Mouse (Mus musculus) forebrain, embryonic 15.5 days (tissue): ENCODE results near the gene Nt5c2. TPM values are rescaled to one million over a fixed set of nuclear protein-coding genes. Genes with fewer than 3 reads are reported as not detected.
A peak's percentile ranks its signal among the peaks of the same experiment; 100 is the strongest.
"Not testable (repeated sequence)": the region's sequence is repeated elsewhere in the genome, so short reads cannot be mapped to it uniquely, and the experiment has no call there.

Experiments
- ATAC-seq: fragments of 200-750 bp; cut with Nextera tagmentation; replicated peaks from 2 replicates; pipeline ENCODE4 v1.8.0; 2017; ENCODE audit warnings: mild to moderate bottlenecking, moderate TSS enrichment, moderate library complexity
- H3K27ac ChIP-seq: fragments of 300-500 bp; sonication (generic); replicated peaks from 2 replicates; pipeline ENCODE4 v1.5.1; 2015; ENCODE audit warnings: mild to moderate bottlenecking, inconsistent platforms
- H3K27me3 ChIP-seq: fragments of 300-500 bp; sonication (generic); 2 replicates; pipeline ENCODE4 v1.6.1; 2015; ENCODE audit warnings: inconsistent platforms
- H3K36me3 ChIP-seq: fragments of 300-500 bp; sonication (generic); 2 replicates; pipeline ENCODE4 v1.6.1; 2015; ENCODE audit warnings: mild to moderate bottlenecking, inconsistent platforms
- H3K4me1 ChIP-seq: fragments of 300-500 bp; sonication (generic); 2 replicates; pipeline ENCODE4 v1.6.1; 2015; ENCODE audit warnings: inconsistent platforms
- H3K4me2 ChIP-seq: fragments of 300-500 bp; sonication (generic); replicated peaks from 2 replicates; pipeline ENCODE4 v1.6.1; 2015; ENCODE audit warnings: mild to moderate bottlenecking, inconsistent platforms
- H3K4me3 ChIP-seq: fragments of 300-500 bp; sonication (generic); 2 replicates; pipeline ENCODE4 v1.5.1; 2015; ENCODE audit warnings: mild to moderate bottlenecking, inconsistent platforms
- H3K9ac ChIP-seq: fragments of 300-500 bp; sonication (generic); replicated peaks from 2 replicates; pipeline ENCODE4 v1.6.1; 2015; ENCODE audit warnings: mild to moderate bottlenecking, inconsistent platforms
- H3K9me3 ChIP-seq: fragments of 300-500 bp; sonication (generic); 2 replicates; pipeline ENCODE4 v1.6.1; 2016; ENCODE audit warnings: inconsistent platforms
- WGBS: fragments of 180-500 bp; shearing (Covaris S2); methylation state at CpG from one replicate; pipeline ENCODE4 v1.1.7; 2015; ENCODE audit warnings: mixed read lengths; 5-methylcytosine and 5-hydroxymethylcytosine counted together
- polyA plus RNA-seq: library from polyadenylated mRNA; unstranded; fragments of >200 nt; fragmentation: Nextera tagmentation; extraction: Ambion mirVana; gene quantifications from 2 replicates; pipeline ENCODE4 v1.2.1, GENCODE M21; 2015

The Nt5c2 gene
- polyA plus RNA-seq, 1 experiment from 2014 or later: 78.2 TPM

DNA sequence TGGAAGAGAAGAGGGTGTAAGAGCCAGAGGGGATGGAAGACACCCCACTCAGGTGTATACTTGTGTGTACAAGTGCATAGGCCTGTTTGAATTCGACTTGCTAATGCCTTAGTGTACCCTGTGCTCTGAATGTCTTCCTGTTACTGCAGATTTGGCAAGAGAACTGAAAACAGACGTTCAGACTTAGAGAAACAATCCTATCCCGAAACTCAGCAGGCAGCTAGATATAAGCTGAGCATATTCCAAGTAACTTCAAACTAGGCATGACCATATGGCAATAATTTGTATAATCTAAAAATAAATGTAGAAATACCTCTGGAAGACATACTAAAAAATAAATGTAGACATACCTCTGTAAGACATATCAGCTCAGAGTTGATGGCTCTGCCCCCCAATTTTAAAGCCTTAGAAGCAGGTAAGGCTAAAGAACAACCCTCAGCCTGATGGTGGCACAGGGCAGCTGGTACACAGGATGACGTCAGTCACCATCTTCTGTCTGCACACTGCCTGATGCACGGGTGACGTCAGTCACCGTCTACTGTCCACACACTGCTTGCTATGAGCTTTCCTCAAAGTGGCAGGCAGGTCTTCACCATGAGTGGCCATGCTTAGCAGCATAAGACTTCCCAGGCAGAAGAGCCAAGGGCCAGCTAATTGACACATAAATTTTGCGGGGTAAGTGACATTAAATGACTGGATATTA is 16.6 kb downstream of the Nt5c2 start:
- no peak overlapping the region for H3K4me3 ChIP-seq
- WGBS: 74% methylated on average over 8 of the region's 8 CpGs
- no peak overlapping the region for H3K9ac ChIP-seq
- peak overlapping the region; percentile 77 for H3K27ac ChIP-seq
- 0 out of 2 replicates have a peak, but pooled peaks have one; percentile 53 for ATAC-seq
- 0 out of 2 replicates have a peak, but pooled peaks cover 4% of the 10 kb centered on the region for H3K4me1 ChIP-seq
- H3K9me3 ChIP-seq: no peaks in the 10 kb centered on the region
- H3K27me3 ChIP-seq: no peaks in the 10 kb centered on the region
- no peak overlapping the region for H3K4me2 ChIP-seq
- no peaks in the 10 kb centered on the region for H3K36me3 ChIP-seq

DNA sequence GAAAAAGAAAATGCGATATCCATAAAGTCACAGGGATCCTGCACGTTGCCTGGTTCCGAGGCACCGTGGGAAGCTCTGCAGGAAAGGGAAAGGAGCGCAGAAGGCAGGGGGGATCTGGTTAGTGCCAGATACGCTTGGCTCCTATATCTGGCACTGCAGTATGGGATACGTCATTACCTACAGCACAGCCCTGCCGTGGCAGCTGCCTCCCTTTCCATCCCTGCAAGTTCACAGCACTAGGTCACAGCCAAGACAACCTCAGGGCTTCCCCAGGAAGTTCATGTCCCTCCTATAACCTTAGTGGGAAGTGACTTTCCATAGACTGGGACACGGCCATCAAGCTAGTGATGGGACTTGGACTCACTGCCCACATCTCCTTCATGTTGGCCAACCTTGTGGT is 18.9 kb downstream of the Nt5c2 start:
- no peaks in the 10 kb centered on the region for H3K27me3 ChIP-seq
- H3K4me3 ChIP-seq: no peak overlapping the region
- no peaks in the 10 kb centered on the region for H3K36me3 ChIP-seq
- no peaks in the 10 kb centered on the region for H3K9me3 ChIP-seq
- no peak for ATAC-seq
- H3K4me2 ChIP-seq: no peak overlapping the region
- 89% methylated on average over 9 of the region's 9 CpGs for WGBS
- H3K4me1 ChIP-seq: 0 out of 2 replicates have a peak, but pooled peaks cover 4% of the 10 kb centered on the region
- no peak overlapping the region for H3K27ac ChIP-seq
- H3K9ac ChIP-seq: no peak overlapping the region

DNA sequence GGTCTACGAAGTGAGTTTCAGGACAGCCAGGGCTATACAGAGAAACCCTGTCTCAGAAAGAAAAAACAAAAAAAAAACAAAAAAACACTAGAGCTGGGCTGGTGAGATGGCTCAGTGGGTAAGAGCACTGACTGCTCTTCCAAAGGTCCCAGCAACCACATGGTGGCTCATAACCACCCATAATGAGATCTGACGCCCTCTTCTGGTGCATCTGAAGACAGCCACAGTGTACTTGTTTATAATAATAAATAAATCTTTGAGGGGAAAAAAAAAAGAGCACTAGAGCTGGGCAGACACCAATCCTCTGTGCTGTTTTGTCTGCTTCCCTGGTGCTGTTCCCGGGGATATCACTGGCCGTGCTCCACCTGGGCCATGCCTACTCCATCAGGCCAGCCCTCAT is 22.6 kb downstream of the Nt5c2 start:
- not testable (repeated sequence) for H3K9ac ChIP-seq, H3K4me3 ChIP-seq, H3K27ac ChIP-seq, H3K27me3 ChIP-seq, ATAC-seq, H3K36me3 ChIP-seq, H3K9me3 ChIP-seq, H3K4me2 ChIP-seq, H3K4me1 ChIP-seq
- 77% methylated on average over 4 of the region's 4 CpGs for WGBS

DNA sequence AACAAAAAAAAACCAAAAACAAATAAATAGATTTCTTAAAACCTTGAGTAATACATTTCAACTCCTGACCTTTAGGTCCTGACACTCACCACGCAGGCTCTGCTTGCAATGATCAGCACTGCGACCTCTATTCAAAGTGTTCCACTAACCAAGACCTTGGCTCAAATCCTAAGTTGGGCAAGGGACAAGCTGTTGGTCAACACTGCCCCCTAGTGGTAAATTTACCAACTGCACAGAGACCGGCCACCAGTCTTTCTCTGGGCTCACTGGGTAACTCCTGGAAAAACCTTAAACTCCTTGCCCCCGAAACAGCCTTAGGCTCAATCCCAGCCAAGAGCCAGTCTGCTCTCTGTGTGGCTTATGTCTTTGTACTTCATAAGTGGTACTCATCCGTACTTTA is 23.8 kb downstream of the Nt5c2 start:
- H3K4me1 ChIP-seq: no peaks in the 10 kb centered on the region
- ATAC-seq: no peak

DNA sequence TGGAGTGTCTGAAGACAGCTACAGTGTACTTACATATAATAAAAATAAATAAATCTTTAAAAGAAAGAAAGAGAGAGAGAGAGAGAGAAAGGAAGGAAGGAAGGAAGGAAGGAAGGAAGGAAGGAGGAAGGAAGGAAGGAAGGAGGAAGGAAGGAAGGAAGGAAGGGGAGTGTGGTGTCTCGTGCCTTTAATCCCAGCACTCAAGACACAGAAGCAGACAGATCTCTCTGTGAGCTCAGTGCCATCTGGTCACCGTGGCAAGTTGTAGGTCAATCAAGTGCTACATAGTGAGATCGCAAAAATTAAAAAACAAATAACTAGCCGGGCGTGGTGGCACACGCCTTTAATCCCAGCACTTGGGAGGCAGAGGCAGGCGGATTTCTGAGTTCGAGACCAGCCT is 24.3 kb downstream of the Nt5c2 start:
- WGBS: 77% methylated on average over 8 of the region's 8 CpGs
- H3K9ac ChIP-seq, H3K27me3 ChIP-seq, H3K4me1 ChIP-seq, H3K9me3 ChIP-seq, ATAC-seq, H3K4me3 ChIP-seq, H3K4me2 ChIP-seq, H3K27ac ChIP-seq, H3K36me3 ChIP-seq: not testable (repeated sequence)

More for the DNA sequence above, 23.8 kb downstream of the Nt5c2 start:
- WGBS: 11% methylated on average over 5 of the region's 5 CpGs
- Histone ChIP-seq H3K36me3 (no peaks in the 10 kb centered on the region), H3K9ac (no peak overlapping the region), H3K27me3 (no peaks in the 10 kb centered on the region), H3K9me3 (no peaks in the 10 kb centered on the region), H3K4me2 (no peak overlapping the region), H3K27ac (no peak overlapping the region), H3K4me3 (no peak overlapping the region)

DNA sequence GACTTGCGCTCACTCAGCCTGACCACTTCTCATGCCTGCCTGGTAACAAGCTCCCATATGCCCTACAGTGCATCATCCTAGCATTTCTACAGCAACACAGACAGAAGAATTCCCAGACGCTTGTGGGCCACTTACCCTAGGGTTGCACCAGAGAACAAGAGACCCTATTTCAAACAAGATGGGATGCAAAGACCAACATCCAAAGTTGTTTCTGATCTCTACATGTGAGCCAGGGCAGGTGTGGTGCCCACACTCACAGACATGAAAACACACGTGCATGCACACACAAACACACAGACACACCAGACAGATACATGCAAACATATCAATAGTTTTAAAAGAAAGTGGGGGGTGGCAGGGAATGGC is 24.8 kb downstream of the Nt5c2 start:
- Histone ChIP-seq H3K4me1 (no peaks in the 10 kb centered on the region), H3K36me3 (no peaks in the 10 kb centered on the region), H3K4me2 (no peak overlapping the region), H3K27me3 (no peaks in the 10 kb centered on the region), H3K27ac (no peak overlapping the region), H3K4me3 (no peak overlapping the region), H3K9ac (no peak overlapping the region), H3K9me3 (no peaks in the 10 kb centered on the region)
- 83% methylated on average over 3 of the region's 3 CpGs for WGBS
- ATAC-seq: no peak

DNA sequence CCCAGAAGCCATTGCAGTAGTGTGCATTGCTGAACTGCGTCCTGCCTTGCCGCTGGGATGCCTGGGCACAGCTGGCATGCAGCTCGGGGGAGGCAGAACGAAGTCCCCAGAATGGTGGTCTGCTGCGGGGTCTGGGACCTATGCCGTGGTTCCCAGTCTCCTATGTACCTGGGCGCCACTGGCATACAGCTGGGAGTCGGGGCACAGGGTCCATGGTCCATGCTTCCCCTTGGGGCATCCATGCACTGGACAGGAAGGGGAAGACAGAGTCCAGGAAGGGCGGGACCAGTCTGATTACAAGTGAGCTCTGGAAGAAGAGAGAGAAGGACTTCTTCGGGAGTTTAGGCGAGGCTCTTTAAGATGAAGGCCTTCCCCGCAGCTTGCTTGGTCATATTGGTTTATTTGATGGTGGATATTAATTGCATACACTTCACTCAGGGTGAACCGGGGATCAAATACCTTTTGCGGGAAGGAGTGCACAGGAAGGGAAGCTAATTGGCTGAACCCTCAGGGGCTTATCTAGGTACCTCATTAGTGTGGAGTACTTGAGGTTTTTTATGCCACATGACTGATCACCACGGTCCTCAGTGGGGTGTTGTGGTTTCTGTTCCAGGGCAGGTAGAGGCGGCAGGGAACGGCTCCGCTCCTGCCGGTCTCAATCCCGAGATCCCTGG is 25.3 kb downstream of the Nt5c2 start:
- WGBS: 71% methylated on average over 20 of the region's 20 CpGs

DNA sequence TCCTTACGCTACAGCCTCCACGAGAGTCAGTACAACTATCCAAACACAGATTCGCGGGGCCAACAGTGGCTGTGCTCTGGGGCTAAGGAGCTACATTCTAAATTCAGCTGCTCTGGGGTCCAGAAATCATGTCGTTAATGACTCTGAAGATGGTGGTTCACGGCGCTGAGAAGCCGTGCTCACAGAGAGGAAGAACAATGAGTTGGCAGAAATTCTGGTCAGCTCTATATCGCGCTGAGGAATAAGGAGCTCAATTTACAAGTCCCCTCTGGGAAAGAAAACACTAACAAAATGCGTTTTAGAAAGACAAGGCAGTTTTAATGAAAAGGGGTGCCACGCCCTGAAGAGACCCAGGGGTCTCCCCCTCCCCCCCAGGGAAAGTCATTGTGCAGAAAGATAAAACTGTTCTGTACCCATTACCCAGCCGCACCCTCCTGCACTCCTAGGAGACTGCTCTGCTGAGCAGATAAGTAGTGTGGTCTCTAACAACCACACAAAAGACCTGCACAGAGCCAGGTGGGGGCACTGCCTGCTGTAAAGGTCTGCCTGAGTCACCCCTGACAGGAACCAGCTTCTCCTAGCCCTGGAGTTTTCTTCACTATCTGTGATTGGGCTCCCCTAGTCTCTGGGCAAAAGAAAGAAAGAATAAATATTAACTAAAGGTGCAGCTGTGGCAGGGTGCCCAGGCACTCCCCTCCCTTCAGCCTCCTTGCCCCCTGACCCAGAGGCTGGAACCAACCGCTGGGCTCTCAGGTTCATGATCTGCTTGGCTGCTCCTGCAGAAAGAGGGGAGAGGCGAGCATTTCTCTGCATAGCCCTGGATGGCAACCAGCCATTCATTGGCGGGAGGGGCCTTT is 26.5 kb downstream of the Nt5c2 start:
- ATAC-seq: no peak
- Histone ChIP-seq H3K27me3 (no peaks in the 10 kb centered on the region), H3K4me2 (no peak overlapping the region), H3K4me3 (no peak overlapping the region), H3K9me3 (no peaks in the 10 kb centered on the region), H3K27ac (no peak overlapping the region), H3K36me3 (no peaks in the 10 kb centered on the region), H3K9ac (no peak overlapping the region), H3K4me1 (no peaks in the 10 kb centered on the region)
- 42% methylated on average over 16 of the region's 16 CpGs for WGBS

More for the DNA sequence above, 25.3 kb downstream of the Nt5c2 start:
- H3K9me3 ChIP-seq: no peaks in the 10 kb centered on the region
- ATAC-seq: no peak
- no peak overlapping the region for H3K4me2 ChIP-seq
- H3K9ac ChIP-seq: no peak overlapping the region
- H3K27ac ChIP-seq: no peak overlapping the region
- no peaks in the 10 kb centered on the region for H3K27me3 ChIP-seq
- H3K4me3 ChIP-seq: no peak overlapping the region
- H3K4me1 ChIP-seq: no peaks in the 10 kb centered on the region
- no peaks in the 10 kb centered on the region for H3K36me3 ChIP-seq

DNA sequence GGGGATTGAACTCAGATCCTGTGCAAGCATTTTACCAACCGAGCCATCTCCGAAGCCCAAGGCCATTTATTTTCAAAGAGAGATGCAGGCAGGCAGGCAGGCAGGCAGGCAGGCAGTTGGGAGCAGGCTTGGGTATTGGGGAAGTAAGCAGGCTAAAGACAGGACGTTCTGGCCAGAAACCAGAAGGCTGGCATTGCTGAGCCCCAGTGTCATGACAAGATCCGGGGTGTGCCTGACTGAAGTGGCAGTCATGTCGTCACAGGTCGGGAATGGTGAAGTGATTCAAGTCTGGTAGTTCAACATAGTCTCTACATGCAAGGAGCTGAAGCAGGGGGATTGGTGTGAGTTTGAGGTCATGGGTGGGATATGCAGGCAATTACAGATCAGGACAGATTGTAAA is 27.3 kb downstream of the Nt5c2 start:
- Histone ChIP-seq H3K4me2 (no peak overlapping the region), H3K27ac (no peak overlapping the region), H3K9me3 (no peaks in the 10 kb centered on the region), H3K36me3 (no peaks in the 10 kb centered on the region), H3K9ac (no peak overlapping the region), H3K27me3 (no peaks in the 10 kb centered on the region), H3K4me1 (no peaks in the 10 kb centered on the region), H3K4me3 (no peak overlapping the region)
- ATAC-seq: no peak
- WGBS: 79% methylated on average over 6 of the region's 6 CpGs

DNA sequence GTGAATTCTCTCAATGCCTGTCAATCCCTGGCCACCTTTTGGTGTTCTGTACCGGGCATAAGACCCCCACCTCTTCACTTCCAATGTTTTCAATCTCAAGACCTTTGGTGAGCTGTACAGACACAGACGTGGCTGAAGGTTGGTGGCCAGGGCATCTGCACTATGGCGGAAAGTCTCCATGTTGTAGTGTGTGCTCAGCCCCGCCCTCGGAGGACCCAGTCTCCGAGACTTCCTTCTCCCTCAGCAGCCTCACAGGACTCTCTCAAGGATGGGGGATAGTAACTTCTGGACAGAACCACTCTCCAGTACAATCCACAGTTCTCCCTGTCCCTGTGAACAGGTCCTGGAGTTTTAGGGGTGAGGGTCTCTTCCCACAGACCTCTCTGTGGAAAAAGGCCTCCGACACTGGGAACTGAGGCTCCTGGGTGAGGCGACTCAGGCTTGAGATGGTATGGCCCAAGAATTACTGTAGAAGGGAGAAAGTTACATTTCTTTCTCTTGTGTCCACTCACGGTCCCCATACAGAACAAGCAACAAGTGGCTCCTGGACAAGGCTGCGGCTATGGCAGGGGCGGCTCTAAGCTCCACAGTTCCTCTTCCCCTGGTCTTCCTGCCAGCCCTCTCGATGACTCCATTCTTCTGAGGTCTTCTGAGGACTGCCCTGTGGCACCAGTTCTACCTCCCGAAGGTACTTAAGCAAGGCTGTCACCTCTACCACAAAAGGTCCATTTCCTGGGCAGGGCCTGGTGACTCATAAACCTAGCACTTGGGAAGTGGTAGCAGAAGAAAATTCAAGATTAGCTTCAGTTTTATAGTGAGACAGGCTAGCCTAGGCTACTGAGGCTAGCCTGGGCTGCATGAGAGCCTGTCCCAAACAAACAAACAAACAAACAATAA is 30.0 kb downstream of the Nt5c2 start:
- no peak overlapping the region for H3K4me3 ChIP-seq
- H3K9ac ChIP-seq: no peak overlapping the region
- no peak for ATAC-seq
- H3K27me3 ChIP-seq: no peaks in the 10 kb centered on the region
- H3K27ac ChIP-seq: no peak overlapping the region
- H3K4me1 ChIP-seq: no peaks in the 10 kb centered on the region
- H3K9me3 ChIP-seq: no peaks in the 10 kb centered on the region
- WGBS: 85% methylated on average over 13 of the region's 13 CpGs
- no peak overlapping the region for H3K4me2 ChIP-seq
- H3K36me3 ChIP-seq: no peaks in the 10 kb centered on the region

DNA sequence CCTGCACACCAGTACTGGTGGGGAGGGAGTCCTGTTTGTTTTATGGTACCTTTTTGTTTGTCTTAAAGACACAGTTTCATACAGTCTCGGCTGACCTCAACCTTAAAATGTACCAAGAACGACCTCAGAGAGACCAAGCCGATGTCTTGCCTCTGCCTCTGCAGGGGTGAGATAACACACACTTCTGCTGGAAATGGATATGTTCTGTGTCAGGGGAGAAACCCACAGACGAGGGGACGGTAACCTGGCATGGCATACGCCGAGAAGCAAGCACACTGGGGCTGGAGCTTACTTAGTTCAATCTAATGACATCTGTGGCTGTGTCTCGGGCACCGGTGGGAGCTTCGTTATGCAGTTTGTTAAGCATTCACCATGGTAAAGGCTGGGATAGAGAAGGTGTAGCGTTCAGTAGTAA is 31.0 kb downstream of the Nt5c2 start:
- Histone ChIP-seq H3K36me3 (no peaks in the 10 kb centered on the region), H3K27ac (no peak overlapping the region), H3K4me1 (no peaks in the 10 kb centered on the region), H3K27me3 (no peaks in the 10 kb centered on the region), H3K9me3 (no peaks in the 10 kb centered on the region), H3K4me3 (no peak overlapping the region), H3K4me2 (no peak overlapping the region), H3K9ac (no peak overlapping the region)
- WGBS: 63% methylated on average over 11 of the region's 11 CpGs
- ATAC-seq: no peak
